Mouse (Mus musculus) heart, embryonic 16.5 days (tissue): ENCODE data around the gene Def8. TPM values are rescaled to one million over a fixed set of nuclear protein-coding genes. Genes with fewer than 3 reads are reported as not detected.
A peak's percentile ranks its signal among the peaks of the same experiment; 100 is the strongest.
"Not testable (repeated sequence)": the region's sequence is repeated elsewhere in the genome, so short reads cannot be mapped to it uniquely, and the experiment has no call there.

ENCODE experiments used
- ATAC-seq: fragments of 200-750 bp; cut with Nextera tagmentation; replicated peaks from 2 replicates; pipeline ENCODE4 v1.8.0; 2017; ENCODE audit warnings: moderate number of reproducible peaks; ENCODE audit not compliant: insufficient read depth, low FRiP score; ENCODE audit errors: extremely low read depth
- H3K27ac ChIP-seq: fragments of 300-500 bp; sonication (generic); 2 replicates; pipeline ENCODE4 v1.5.1; 2014; ENCODE audit warnings: mild to moderate bottlenecking, low read length, control low read depth, moderate library complexity
- H3K27me3 ChIP-seq: fragments of 300-500 bp; sonication (generic); 2 replicates; pipeline ENCODE4 v1.6.1; 2014; ENCODE audit warnings: low read length, mixed read lengths; ENCODE audit not compliant: control insufficient read depth, insufficient read depth
- H3K36me3 ChIP-seq: fragments of 300-500 bp; sonication (generic); 2 replicates; pipeline ENCODE4 v1.6.1; 2014; ENCODE audit not compliant: control insufficient read depth, insufficient read depth
- H3K4me1 ChIP-seq: fragments of 300-500 bp; sonication (generic); 2 replicates; pipeline ENCODE4 v1.6.1; 2014; ENCODE audit warnings: low read length, mixed read lengths; ENCODE audit not compliant: control insufficient read depth, insufficient read depth
- H3K4me2 ChIP-seq: fragments of 300-500 bp; sonication (generic); 2 replicates; pipeline ENCODE4 v1.6.1; 2014; ENCODE audit warnings: low read depth, mild to moderate bottlenecking, control low read depth, low read length
- H3K4me3 ChIP-seq: fragments of 300-500 bp; sonication (generic); 2 replicates; pipeline ENCODE4 v1.5.1; 2014; ENCODE audit warnings: mild to moderate bottlenecking, control low read depth, low read length
- H3K9ac ChIP-seq: fragments of 300-500 bp; sonication (generic); 2 replicates; pipeline ENCODE4 v1.6.1; 2014; ENCODE audit warnings: low read length, control low read depth
- H3K9me3 ChIP-seq: fragments of 300-500 bp; sonication (generic); replicated peaks from 2 replicates; pipeline ENCODE4 v1.6.1; 2016; ENCODE audit warnings: low read length; ENCODE audit not compliant: control insufficient read depth
- WGBS: fragments of 180-500 bp; shearing (Covaris S2); extraction: QIAGEN DNeasy Blood & Tissue Kit; methylation state at CpG from one replicate; pipeline ENCODE4 v1.1.7; 2014; 5-methylcytosine and 5-hydroxymethylcytosine counted together
- polyA plus RNA-seq: library from polyadenylated mRNA; unstranded; fragments of >200 nt; fragmentation: Nextera tagmentation; extraction: Ambion mirVana; gene quantifications from 2 replicates; pipeline ENCODE4 v1.2.1, GENCODE M21; 2015

The Def8 gene
- polyA plus RNA-seq, 1 experiment from 2014 or later, result 31.3 TPM

- Histone ChIP-seq H3K4me2 (no peak overlapping the region; the same call in 1 of the 2 replicates), H3K27ac (no peak overlapping the region), H3K36me3 (no peaks in the 10 kb centered on the region), H3K9me3 (no peaks in the 10 kb centered on the region), H3K9ac (no peak overlapping the region), H3K4me1 (peaks cover 22% of the 10 kb centered on the region), H3K27me3 (peaks cover 35% of the 10 kb centered on the region), H3K4me3 (no peak overlapping the region)
- WGBS, result 57% methylated on average over 8 of the region's 8 CpGs
- no peak; the same call in 1 of the 2 replicates for ATAC-seq
Measured at GRCm38 (mm10) chr8:123410049-123410587, 13.2 kb upstream of the Def8 start.

- Histone ChIP-seq H3K27me3 (peaks cover 35% of the 10 kb centered on the region), H3K4me3 (peak overlapping the region; percentile 33), H3K36me3 (no peaks in the 10 kb centered on the region), H3K4me2 (peak overlapping the region; percentile 52), H3K27ac (no peak overlapping the region), H3K4me1 (peaks cover 22% of the 10 kb centered on the region), H3K9ac (no peak overlapping the region), H3K9me3 (no peaks in the 10 kb centered on the region)
- 14% methylated on average over 11 of the region's 11 CpGs for WGBS
- ATAC-seq, result no peak
Measured at GRCm38 (mm10) chr8:123410788-123411187, 12.5 kb upstream of the Def8 start.

GRCm38 (mm10) chr8:123411246-123411645 is 12.1 kb upstream of the Def8 start, which contains the start of gene Tubb3:
Gene Tubb3 (plus strand): TSS chr8:123411424.
- peak; percentile 15; the same call in 1 of the 2 replicates for ATAC-seq

DNA sequence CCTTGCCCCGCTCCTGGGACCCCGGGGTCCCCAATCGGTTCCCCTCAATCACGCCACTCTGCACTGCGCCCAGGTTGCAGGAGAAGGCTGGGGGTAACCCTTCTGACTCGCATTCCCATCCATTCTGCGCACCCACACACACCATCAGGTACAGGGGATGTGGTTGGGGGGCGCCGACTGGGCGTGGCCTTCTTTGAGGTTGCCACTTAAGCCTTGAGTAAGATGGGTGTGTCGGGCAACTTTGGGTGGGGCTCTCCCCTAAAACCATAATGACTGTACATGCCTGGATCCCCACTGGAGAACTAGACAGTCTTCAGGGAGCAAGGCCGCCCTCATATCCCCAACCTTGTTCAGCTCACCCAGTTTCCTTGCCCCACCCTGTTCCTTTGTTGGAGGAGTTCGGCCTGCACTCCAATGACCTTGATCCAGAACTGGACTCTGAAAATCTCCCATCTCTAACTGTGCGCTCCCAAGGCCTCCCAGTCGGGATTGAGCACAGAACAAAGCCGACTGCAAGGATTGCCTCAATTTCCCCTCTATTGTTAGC is 11.5 kb upstream of the Def8 start:
- Histone ChIP-seq H3K4me2 (peak overlapping the region; percentile 52), H3K9me3 (no peaks in the 10 kb centered on the region), H3K4me3 (peak overlapping the region; percentile 33), H3K27ac (no peak overlapping the region), H3K4me1 (peaks cover 22% of the 10 kb centered on the region), H3K9ac (no peak overlapping the region), H3K27me3 (peaks cover 35% of the 10 kb centered on the region), H3K36me3 (no peaks in the 10 kb centered on the region)
- 11% methylated on average over 16 of the region's 16 CpGs for WGBS
- ATAC-seq, result no peak

More at GRCm38 (mm10) chr8:123411246-123411645, 12.1 kb upstream of the Def8 start, which contains the start of gene Tubb3:
- no peaks in the 10 kb centered on the region for H3K36me3 ChIP-seq
- H3K9me3 ChIP-seq, result no peaks in the 10 kb centered on the region
- peaks cover 22% of the 10 kb centered on the region for H3K4me1 ChIP-seq
- H3K4me2 ChIP-seq, result peak within 1 kb of the TSS; percentile 52
- peak within 1 kb of the TSS; percentile 33 for H3K4me3 ChIP-seq
- H3K27me3 ChIP-seq, result peaks cover 35% of the 10 kb centered on the region
- H3K27ac ChIP-seq, result no peak within 1 kb of the TSS
- under 1% methylated on average over 29 of the region's 29 CpGs for WGBS
- H3K9ac ChIP-seq, result no peak within 1 kb of the TSS

- Histone ChIP-seq H3K36me3 (no peaks in the 10 kb centered on the region), H3K4me1 (peaks cover 22% of the 10 kb centered on the region), H3K9me3 (no peaks in the 10 kb centered on the region), H3K4me3 (no peak overlapping the region), H3K27ac (no peak overlapping the region), H3K9ac (no peak overlapping the region), H3K4me2 (no peak overlapping the region), H3K27me3 (peaks cover 35% of the 10 kb centered on the region)
- no peak for ATAC-seq
- 5% methylated on average over 12 of the region's 12 CpGs for WGBS
Measured at GRCm38 (mm10) chr8:123412560-123413170, 10.7 kb upstream of the Def8 start.

DNA sequence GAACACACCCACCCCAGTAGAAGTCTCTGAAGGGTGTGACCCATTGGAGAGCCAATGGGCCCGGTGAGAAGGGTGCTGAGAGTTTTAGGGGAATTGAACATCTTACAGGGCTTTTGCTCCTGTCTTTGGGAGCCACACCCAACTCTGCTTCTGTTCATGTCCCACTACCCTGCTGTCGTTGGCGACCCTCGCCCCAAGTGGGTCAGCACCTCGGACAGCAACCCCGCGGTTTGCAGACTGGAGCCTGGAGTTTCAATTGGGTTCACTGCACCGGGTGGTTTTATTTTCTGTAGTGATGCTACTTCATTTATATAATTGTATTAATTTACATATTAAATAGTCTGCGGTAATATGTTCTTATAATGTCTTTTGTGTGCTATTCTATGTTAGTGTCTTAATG is 9.1 kb upstream of the Def8 start:
- no peak overlapping the region for H3K9ac ChIP-seq
- no peak overlapping the region for H3K27ac ChIP-seq
- no peaks in the 10 kb centered on the region for H3K9me3 ChIP-seq
- WGBS, result 8% methylated on average over 9 of the region's 9 CpGs
- H3K4me2 ChIP-seq, result no peak overlapping the region
- H3K36me3 ChIP-seq, result no peaks in the 10 kb centered on the region
- peaks cover 17% of the 10 kb centered on the region for H3K4me1 ChIP-seq
- peaks cover 35% of the 10 kb centered on the region for H3K27me3 ChIP-seq
- no peak for ATAC-seq
- no peak overlapping the region for H3K4me3 ChIP-seq

DNA sequence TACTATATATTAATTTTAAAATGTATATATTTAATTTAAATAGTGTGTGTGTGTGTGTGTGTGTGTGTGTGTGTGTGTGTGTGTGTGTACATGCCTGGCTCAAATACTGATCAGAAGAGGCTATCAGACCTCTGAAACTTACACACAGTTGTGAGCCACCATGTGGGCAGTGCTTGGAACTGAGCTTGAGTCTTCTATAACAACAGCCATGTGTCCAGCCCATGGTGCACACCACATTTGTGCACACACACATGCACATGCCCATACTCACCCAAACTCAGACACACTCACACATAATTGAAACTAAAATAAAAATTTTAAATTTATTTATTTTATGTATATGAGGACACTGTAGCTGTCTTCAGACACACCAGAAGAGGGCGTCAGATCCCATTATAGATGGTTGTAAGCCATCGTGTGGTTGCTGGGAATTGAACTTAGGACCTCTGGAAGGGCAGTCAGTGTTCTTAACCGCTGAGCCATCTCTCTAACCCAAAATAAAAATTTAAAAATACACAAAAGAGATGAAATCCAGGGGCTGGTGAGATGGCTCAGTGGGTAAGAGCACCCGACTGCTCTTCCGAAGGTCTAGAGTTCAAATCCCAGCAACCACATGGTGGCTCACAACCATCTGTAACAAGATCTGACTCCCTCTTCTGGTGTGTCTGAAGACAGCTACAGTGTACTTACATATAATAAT is 8.2 kb upstream of the Def8 start:
- not testable (repeated sequence) for H3K4me3 ChIP-seq
- WGBS, result 76% methylated on average over 5 of the region's 5 CpGs

DNA sequence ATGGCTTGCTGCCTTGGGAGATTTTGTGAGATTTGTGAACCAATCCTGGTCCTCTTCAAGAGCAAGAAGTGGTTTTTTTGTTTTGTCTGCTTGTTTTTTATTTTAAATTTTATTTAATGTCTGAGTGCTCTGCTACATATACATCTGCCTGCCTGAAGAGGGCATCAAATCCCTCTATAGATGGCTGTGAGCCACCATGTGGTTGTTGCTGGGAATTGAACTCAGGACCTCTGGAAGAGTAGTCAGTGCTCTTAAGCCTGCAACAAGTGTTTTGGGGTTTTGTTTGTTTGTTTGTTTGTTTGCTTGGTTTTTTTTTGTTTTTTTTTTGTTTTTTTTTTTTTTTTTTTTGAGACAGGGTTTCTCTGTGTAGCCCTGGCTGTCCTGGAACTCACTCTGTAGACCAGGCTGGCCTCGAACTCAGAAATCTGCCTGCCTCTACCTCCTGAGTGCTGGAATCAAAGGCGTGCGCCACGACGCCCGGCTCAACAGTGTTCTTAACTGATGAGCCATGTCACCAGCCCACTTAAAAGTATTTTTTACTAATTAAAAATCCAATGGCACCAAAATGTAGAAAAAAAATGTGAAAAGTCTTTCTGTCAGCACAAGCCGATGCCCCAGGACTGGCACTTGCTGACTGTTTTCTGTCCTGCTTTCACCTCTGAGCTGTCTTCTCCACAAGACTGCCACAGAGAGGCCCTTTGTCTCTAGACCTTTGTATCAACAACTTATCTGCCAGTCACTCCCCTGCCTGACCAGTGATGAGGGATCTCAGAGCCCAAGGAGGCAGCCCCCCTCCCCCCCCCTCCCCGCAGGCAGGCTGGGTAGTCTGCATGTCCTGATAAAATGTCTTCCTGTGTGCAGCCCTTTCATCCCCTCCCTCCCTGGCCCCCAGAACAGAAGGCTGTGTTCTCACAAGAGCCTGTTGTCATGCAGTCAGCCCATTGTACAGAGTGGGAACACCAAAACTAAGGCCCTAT is 7.1 kb upstream of the Def8 start:
- no peak for ATAC-seq

More for the DNA sequence above, 8.2 kb upstream of the Def8 start:
- H3K27ac ChIP-seq, H3K9me3 ChIP-seq, H3K4me1 ChIP-seq, ATAC-seq, H3K9ac ChIP-seq, H3K36me3 ChIP-seq, H3K4me2 ChIP-seq: not testable (repeated sequence)
- peaks cover 32% of the 10 kb centered on the region for H3K27me3 ChIP-seq

More for the DNA sequence above, 7.1 kb upstream of the Def8 start:
- Histone ChIP-seq H3K9ac (no peak overlapping the region), H3K4me3 (no peak overlapping the region), H3K4me2 (no peak overlapping the region), H3K27ac (no peak overlapping the region), H3K9me3 (no peaks in the 10 kb centered on the region), H3K36me3 (no peaks in the 10 kb centered on the region), H3K27me3 (peaks cover 25% of the 10 kb centered on the region), H3K4me1 (peaks cover under 1% of the 10 kb centered on the region)
- WGBS, result 50% methylated on average over 8 of the region's 8 CpGs
